Mouse (Mus musculus): ENCODE results near the gene Loxl1. TPM values are rescaled to one million over a fixed set of nuclear protein-coding genes. Genes with fewer than 3 reads are reported as not detected.

Loxl1 gene
- polyA plus RNA-seq, 1 experiment from 2014 or later = 10.2 TPM

DNA sequence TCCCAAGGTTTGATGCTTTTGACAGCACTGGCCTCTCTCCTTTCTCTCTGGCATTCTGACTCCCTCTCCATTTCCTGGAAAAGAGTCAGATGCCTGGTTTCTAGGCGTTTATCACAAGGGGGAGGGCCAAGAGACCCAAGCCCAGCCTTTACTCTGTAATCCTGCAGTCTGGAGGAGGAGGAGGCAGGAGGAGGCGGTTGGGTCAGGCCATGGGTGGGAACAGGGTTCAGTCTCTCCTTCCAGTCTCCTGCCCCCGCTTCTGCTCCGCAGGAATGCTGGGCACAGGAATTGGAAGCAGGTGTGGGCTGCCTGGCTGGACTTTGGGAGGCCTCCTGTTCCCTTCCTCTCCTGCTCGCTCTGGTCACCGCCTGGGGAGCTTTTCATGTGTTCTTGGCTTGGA lies 7.3 kb downstream of the Loxl1 start:
- H3K4me3 ChIP-seq (ENCODE audit: low read depth, low read length) = no peak overlapping the region
- H3K4me2 ChIP-seq (ENCODE audit: low read depth, low read length, severe bottlenecking) = no peak overlapping the region
- H3K9ac ChIP-seq (ENCODE audit: low read length) = no peak overlapping the region
- H3K4me1 ChIP-seq (replicated peaks; ENCODE audit: control insufficient read depth, insufficient read depth, low read length) = peaks cover 5% of the 10 kb centered on the region; the same call in 1 of the 2 replicates
- DNase-seq (ENCODE audit: low spot score) (peak; percentile 61), ATAC-seq (replicated peaks; ENCODE audit: low FRiP score) (no peak)
- no peaks in the 10 kb centered on the region for H3K27me3 ChIP-seq (ENCODE audit: control insufficient read depth, insufficient read depth, low read length)
- 26% methylated on average over 6 of the region's 6 CpGs for WGBS
- H3K9me3 ChIP-seq (ENCODE audit: control insufficient read depth, low read length) = no peaks in the 10 kb centered on the region
- no peaks in the 10 kb centered on the region for H3K36me3 ChIP-seq (ENCODE audit: control insufficient read depth, insufficient read depth, low read length)
- H3K27ac ChIP-seq (ENCODE audit: low read depth, low read length) = no peak overlapping the region

- Histone ChIP-seq H3K9ac (ENCODE audit: low read length) (no peak overlapping the region), H3K9me3 (ENCODE audit: control insufficient read depth, low read length) (no peaks in the 10 kb centered on the region), H3K27ac (ENCODE audit: low read depth, low read length) (no peak overlapping the region), H3K27me3 (ENCODE audit: control insufficient read depth, insufficient read depth, low read length) (no peaks in the 10 kb centered on the region), H3K4me3 (ENCODE audit: low read depth, low read length) (no peak overlapping the region), H3K4me2 (ENCODE audit: low read depth, low read length, severe bottlenecking) (no peak overlapping the region), H3K4me1 (replicated peaks; ENCODE audit: control insufficient read depth, insufficient read depth, low read length) (peaks cover 3% of the 10 kb centered on the region; the same call in 1 of the 2 replicates), H3K36me3 (ENCODE audit: control insufficient read depth, insufficient read depth, low read length) (no peaks in the 10 kb centered on the region)
- 69% methylated on average over 8 of the region's 8 CpGs for WGBS
- ATAC-seq (replicated peaks; ENCODE audit: low FRiP score) (no peak), DNase-seq (ENCODE audit: low spot score) (no peak)
These were observed 9.3 kb downstream of the Loxl1 start for GRCm38 (mm10) chr9:58303599-58304271.

DNA sequence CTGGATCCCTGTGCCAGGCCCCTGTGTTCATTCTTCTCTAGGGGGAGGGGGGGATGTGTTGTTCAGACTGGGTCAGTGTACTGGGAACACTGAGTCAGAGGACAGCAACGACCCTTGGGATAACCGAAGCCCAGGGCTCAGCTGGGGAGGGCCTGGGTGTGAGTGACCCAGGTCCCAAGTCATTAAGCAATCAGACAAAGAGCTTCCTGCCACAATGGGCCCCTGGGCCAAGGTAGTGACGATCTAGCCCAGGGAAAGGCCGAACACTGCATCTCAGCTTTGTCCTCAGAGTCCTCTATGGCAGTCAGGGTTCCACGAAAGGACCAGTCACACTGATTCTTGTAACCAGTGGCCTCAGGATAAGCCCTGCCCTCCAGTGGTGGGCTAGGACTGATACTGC lies 9.9 kb downstream of the Loxl1 start:
- WGBS = 61% methylated on average over 5 of the region's 5 CpGs
- Histone ChIP-seq H3K27ac (ENCODE audit: low read depth, low read length) (no peak overlapping the region), H3K27me3 (ENCODE audit: control insufficient read depth, insufficient read depth, low read length) (no peaks in the 10 kb centered on the region), H3K36me3 (ENCODE audit: control insufficient read depth, insufficient read depth, low read length) (no peaks in the 10 kb centered on the region), H3K9me3 (ENCODE audit: control insufficient read depth, low read length) (no peaks in the 10 kb centered on the region), H3K4me1 (replicated peaks; ENCODE audit: control insufficient read depth, insufficient read depth, low read length) (0 out of 2 replicates have a peak, but pooled peaks cover 3% of the 10 kb centered on the region), H3K4me2 (ENCODE audit: low read depth, low read length, severe bottlenecking) (no peak overlapping the region), H3K4me3 (ENCODE audit: low read depth, low read length) (no peak overlapping the region), H3K9ac (ENCODE audit: low read length) (no peak overlapping the region)
- DNase-seq (ENCODE audit: low spot score) (no peak), ATAC-seq (replicated peaks; ENCODE audit: low FRiP score) (no peak)

DNA sequence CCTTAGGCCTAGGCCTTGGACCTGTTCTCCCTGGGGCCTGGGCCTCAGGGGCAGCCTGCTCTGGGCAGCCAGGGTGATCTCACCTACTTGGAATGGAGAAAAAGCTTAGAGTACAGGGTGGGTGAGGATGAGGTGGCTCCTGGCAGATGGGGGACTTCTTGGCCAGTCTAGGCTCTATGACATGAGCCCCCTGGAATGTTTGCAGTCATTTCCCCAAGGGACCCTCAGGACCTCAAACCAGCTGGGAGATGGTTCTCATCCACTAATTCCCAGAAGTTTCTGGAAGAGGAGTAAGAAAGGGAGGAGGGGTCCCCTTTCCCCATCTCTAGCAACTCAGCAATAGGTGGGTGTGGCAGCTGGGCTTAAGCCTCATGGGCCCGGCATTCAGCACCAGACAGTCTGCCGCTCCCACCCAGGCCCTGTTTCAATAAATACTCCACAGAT lies 13.6 kb downstream of the Loxl1 start:
- ATAC-seq (replicated peaks; ENCODE audit: low FRiP score) (no peak), DNase-seq (ENCODE audit: low spot score) (no peak)
- Histone ChIP-seq H3K9ac (ENCODE audit: low read length) (no peak overlapping the region), H3K27ac (ENCODE audit: low read depth, low read length) (no peak overlapping the region), H3K9me3 (ENCODE audit: control insufficient read depth, low read length) (no peaks in the 10 kb centered on the region), H3K4me2 (ENCODE audit: low read depth, low read length, severe bottlenecking) (no peak overlapping the region), H3K27me3 (ENCODE audit: control insufficient read depth, insufficient read depth, low read length) (no peaks in the 10 kb centered on the region), H3K36me3 (ENCODE audit: control insufficient read depth, insufficient read depth, low read length) (no peaks in the 10 kb centered on the region), H3K4me1 (replicated peaks; ENCODE audit: control insufficient read depth, insufficient read depth, low read length) (peaks cover 6% of the 10 kb centered on the region; the same call in 1 of the 2 replicates), H3K4me3 (ENCODE audit: low read depth, low read length) (no peak overlapping the region)
- 57% methylated on average over 2 of the region's 2 CpGs for WGBS

GRCm38 (mm10) chr9:58297961-58298477 lies 15.0 kb downstream of the Loxl1 start:
- DNase-seq (ENCODE audit: low spot score) (no peak), ATAC-seq (replicated peaks; ENCODE audit: low FRiP score) (no peak)
- Histone ChIP-seq H3K9ac (ENCODE audit: low read length) (no peak overlapping the region), H3K27me3 (ENCODE audit: control insufficient read depth, insufficient read depth, low read length) (no peaks in the 10 kb centered on the region), H3K9me3 (ENCODE audit: control insufficient read depth, low read length) (no peaks in the 10 kb centered on the region), H3K4me1 (replicated peaks; ENCODE audit: control insufficient read depth, insufficient read depth, low read length) (peaks cover 6% of the 10 kb centered on the region; the same call in 1 of the 2 replicates), H3K4me3 (ENCODE audit: low read depth, low read length) (no peak overlapping the region), H3K27ac (ENCODE audit: low read depth, low read length) (no peak overlapping the region), H3K36me3 (ENCODE audit: control insufficient read depth, insufficient read depth, low read length) (no peaks in the 10 kb centered on the region), H3K4me2 (ENCODE audit: low read depth, low read length, severe bottlenecking) (no peak overlapping the region)
- 90% methylated on average over 4 of the region's 4 CpGs for WGBS

DNA sequence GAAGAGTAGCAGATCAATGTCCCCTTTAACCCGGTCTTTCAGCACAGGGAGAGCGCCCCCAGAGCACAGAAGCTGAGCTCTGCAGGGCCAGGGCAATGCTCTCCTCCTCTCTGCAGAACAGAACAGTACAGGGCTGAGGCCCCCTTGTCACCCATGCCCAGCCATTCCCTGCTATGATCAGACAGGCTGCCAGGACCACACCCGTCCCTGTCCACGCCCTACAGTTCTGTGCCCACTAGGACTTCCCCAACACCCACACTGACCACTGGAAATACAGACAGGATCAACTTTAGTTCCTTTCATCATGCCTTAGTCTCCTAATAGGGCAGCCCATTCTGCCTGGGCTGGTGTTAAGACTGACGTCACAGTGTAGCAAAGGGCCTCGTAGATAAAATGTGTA lies 15.9 kb downstream of the Loxl1 start:
- no peak for DNase-seq (ENCODE audit: low spot score)
- WGBS = 90% methylated on average over 6 of the region's 6 CpGs
- H3K27ac ChIP-seq (ENCODE audit: low read depth, low read length) = no peak overlapping the region

DNA sequence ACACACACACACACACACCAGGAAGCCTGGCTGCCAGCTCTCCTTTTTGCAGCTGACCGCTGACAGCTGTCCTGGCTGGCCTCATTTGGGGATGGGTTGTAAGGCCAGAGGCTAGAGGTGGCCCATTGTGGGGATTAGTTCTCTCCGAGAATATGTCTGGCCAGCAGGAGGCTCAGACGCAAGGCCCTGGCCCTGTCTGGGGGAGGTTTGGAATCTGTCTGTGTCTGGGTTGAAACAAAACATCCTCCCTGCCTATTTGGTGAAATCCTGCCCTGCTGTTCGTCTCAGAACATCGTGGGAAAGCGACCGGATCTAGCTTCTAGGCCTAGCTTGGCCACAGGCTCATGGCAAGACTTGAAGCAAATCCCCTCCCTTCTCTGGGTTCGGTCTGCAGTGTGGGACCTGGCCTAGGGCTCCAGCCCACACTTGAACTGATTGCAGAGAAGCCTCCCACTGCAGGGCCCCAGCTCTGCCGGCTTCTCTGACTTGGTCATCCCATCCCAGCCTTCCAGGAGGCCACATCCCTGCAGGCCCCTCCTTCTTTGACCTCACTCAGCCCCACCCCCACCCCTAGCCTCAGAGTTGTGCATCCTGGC lies 17.1 kb downstream of the Loxl1 start:
- no peak; the same call in 1 of the 2 replicates for ATAC-seq (replicated peaks; ENCODE audit: low FRiP score)
- WGBS = 18% methylated on average over 9 of the region's 9 CpGs

More for the DNA sequence above, 15.9 kb downstream of the Loxl1 start:
- no peaks in the 10 kb centered on the region for H3K9me3 ChIP-seq (ENCODE audit: control insufficient read depth, low read length)
- ATAC-seq (replicated peaks; ENCODE audit: low FRiP score) = no peak
- H3K4me3 ChIP-seq (ENCODE audit: low read depth, low read length) = no peak overlapping the region
- no peak overlapping the region for H3K9ac ChIP-seq (ENCODE audit: low read length)
- H3K4me2 ChIP-seq (ENCODE audit: low read depth, low read length, severe bottlenecking) = no peak overlapping the region
- no peaks in the 10 kb centered on the region for H3K36me3 ChIP-seq (ENCODE audit: control insufficient read depth, insufficient read depth, low read length)
- peaks cover 6% of the 10 kb centered on the region; the same call in 1 of the 2 replicates for H3K4me1 ChIP-seq (replicated peaks; ENCODE audit: control insufficient read depth, insufficient read depth, low read length)
- no peaks in the 10 kb centered on the region for H3K27me3 ChIP-seq (ENCODE audit: control insufficient read depth, insufficient read depth, low read length)

GRCm38 (mm10) chr9:58295345-58295744 lies 17.6 kb downstream of the Loxl1 start:
- H3K4me3 ChIP-seq (ENCODE audit: low read depth, low read length) = no peak overlapping the region
- no peak overlapping the region for H3K9ac ChIP-seq (ENCODE audit: low read length)
- no peaks in the 10 kb centered on the region for H3K9me3 ChIP-seq (ENCODE audit: control insufficient read depth, low read length)
- ATAC-seq (replicated peaks; ENCODE audit: low FRiP score) (no peak), DNase-seq (ENCODE audit: low spot score) (no peak)
- WGBS = 83% methylated on average over 3 of the region's 3 CpGs
- no peak overlapping the region for H3K4me2 ChIP-seq (ENCODE audit: low read depth, low read length, severe bottlenecking)
- H3K27me3 ChIP-seq (ENCODE audit: control insufficient read depth, insufficient read depth, low read length) = no peaks in the 10 kb centered on the region
- H3K27ac ChIP-seq (ENCODE audit: low read depth, low read length) = no peak overlapping the region
- peaks cover 6% of the 10 kb centered on the region; the same call in 1 of the 2 replicates for H3K4me1 ChIP-seq (replicated peaks; ENCODE audit: control insufficient read depth, insufficient read depth, low read length)
- H3K36me3 ChIP-seq (ENCODE audit: control insufficient read depth, insufficient read depth, low read length) = no peaks in the 10 kb centered on the region

More for the DNA sequence above, 17.1 kb downstream of the Loxl1 start:
- H3K27ac ChIP-seq (ENCODE audit: low read depth, low read length) = 0 out of 2 replicates have a peak overlapping the region, but pooled peaks have one; percentile 18
- H3K4me2 ChIP-seq (ENCODE audit: low read depth, low read length, severe bottlenecking) = no peak overlapping the region
- peaks cover 6% of the 10 kb centered on the region; the same call in 1 of the 2 replicates for H3K4me1 ChIP-seq (replicated peaks; ENCODE audit: control insufficient read depth, insufficient read depth, low read length)
- H3K9me3 ChIP-seq (ENCODE audit: control insufficient read depth, low read length) = no peaks in the 10 kb centered on the region
- no peaks in the 10 kb centered on the region for H3K36me3 ChIP-seq (ENCODE audit: control insufficient read depth, insufficient read depth, low read length)
- H3K9ac ChIP-seq (ENCODE audit: low read length) = no peak overlapping the region
- no peaks in the 10 kb centered on the region for H3K27me3 ChIP-seq (ENCODE audit: control insufficient read depth, insufficient read depth, low read length)
- no peak overlapping the region for H3K4me3 ChIP-seq (ENCODE audit: low read depth, low read length)
- no peak for DNase-seq (ENCODE audit: low spot score)

Data from forebrain, embryonic 11.5 days (tissue).